Mouse (Mus musculus) heart, embryonic 16.5 days (tissue): ENCODE measurements around the gene Dusp3. TPM values are rescaled to one million over a fixed set of nuclear protein-coding genes. Genes with fewer than 3 reads are reported as not detected.
"Not testable (repeated sequence)": the region's sequence is repeated elsewhere in the genome, so short reads cannot be mapped to it uniquely, and the experiment has no call there.

ENCODE experiments used
- ATAC-seq: fragments of 200-750 bp; cut with Nextera tagmentation; replicated peaks from 2 replicates; pipeline ENCODE4 v1.8.0; 2017; ENCODE audit warnings: moderate number of reproducible peaks; ENCODE audit not compliant: insufficient read depth, low FRiP score; ENCODE audit errors: extremely low read depth
- H3K27ac ChIP-seq: fragments of 300-500 bp; sonication (generic); 2 replicates; pipeline ENCODE4 v1.5.1; 2014; ENCODE audit warnings: mild to moderate bottlenecking, low read length, control low read depth, moderate library complexity
- H3K27me3 ChIP-seq: fragments of 300-500 bp; sonication (generic); 2 replicates; pipeline ENCODE4 v1.6.1; 2014; ENCODE audit warnings: low read length, mixed read lengths; ENCODE audit not compliant: control insufficient read depth, insufficient read depth
- H3K36me3 ChIP-seq: fragments of 300-500 bp; sonication (generic); 2 replicates; pipeline ENCODE4 v1.6.1; 2014; ENCODE audit not compliant: control insufficient read depth, insufficient read depth
- H3K4me1 ChIP-seq: fragments of 300-500 bp; sonication (generic); 2 replicates; pipeline ENCODE4 v1.6.1; 2014; ENCODE audit warnings: low read length, mixed read lengths; ENCODE audit not compliant: control insufficient read depth, insufficient read depth
- H3K4me2 ChIP-seq: fragments of 300-500 bp; sonication (generic); 2 replicates; pipeline ENCODE4 v1.6.1; 2014; ENCODE audit warnings: low read depth, mild to moderate bottlenecking, control low read depth, low read length
- H3K4me3 ChIP-seq: fragments of 300-500 bp; sonication (generic); 2 replicates; pipeline ENCODE4 v1.5.1; 2014; ENCODE audit warnings: mild to moderate bottlenecking, control low read depth, low read length
- H3K9ac ChIP-seq: fragments of 300-500 bp; sonication (generic); 2 replicates; pipeline ENCODE4 v1.6.1; 2014; ENCODE audit warnings: low read length, control low read depth
- H3K9me3 ChIP-seq: fragments of 300-500 bp; sonication (generic); replicated peaks from 2 replicates; pipeline ENCODE4 v1.6.1; 2016; ENCODE audit warnings: low read length; ENCODE audit not compliant: control insufficient read depth
- WGBS: fragments of 180-500 bp; shearing (Covaris S2); extraction: QIAGEN DNeasy Blood & Tissue Kit; methylation state at CpG from one replicate; pipeline ENCODE4 v1.1.7; 2014; 5-methylcytosine and 5-hydroxymethylcytosine counted together
- polyA plus RNA-seq: library from polyadenylated mRNA; unstranded; fragments of >200 nt; fragmentation: Nextera tagmentation; extraction: Ambion mirVana; gene quantifications from 2 replicates; pipeline ENCODE4 v1.2.1, GENCODE M21; 2015

The Dusp3 gene
- polyA plus RNA-seq, 1 experiment from 2014 or later: 57.3 TPM

GRCm38 (mm10) chr11:101985990-101986389 is 823 bp downstream of the Dusp3 start:
- peaks cover 4% of the 10 kb centered on the region for H3K36me3 ChIP-seq
- no peak overlapping the region for H3K9ac ChIP-seq
- WGBS: 5% methylated on average over 10 of the region's 10 CpGs
- no peak for ATAC-seq
- no peak overlapping the region for H3K27ac ChIP-seq
- H3K4me1 ChIP-seq: peaks cover 33% of the 10 kb centered on the region
- no peaks in the 10 kb centered on the region for H3K9me3 ChIP-seq
- H3K4me3 ChIP-seq: no peak overlapping the region
- peak overlapping the region; percentile 33 for H3K4me2 ChIP-seq
- no peaks in the 10 kb centered on the region for H3K27me3 ChIP-seq

GRCm38 (mm10) chr11:101985450-101985849 is 1.4 kb downstream of the Dusp3 start:
- H3K9ac ChIP-seq, H3K4me2 ChIP-seq, H3K4me3 ChIP-seq, H3K27me3 ChIP-seq, ATAC-seq, H3K9me3 ChIP-seq, H3K36me3 ChIP-seq: not testable (repeated sequence)
- Histone ChIP-seq H3K4me1 (peaks cover 33% of the 10 kb centered on the region), H3K27ac (peak overlapping the region; percentile 96; the same call in 1 of the 2 replicates)
- 52% methylated on average over 6 of the region's 6 CpGs for WGBS

DNA sequence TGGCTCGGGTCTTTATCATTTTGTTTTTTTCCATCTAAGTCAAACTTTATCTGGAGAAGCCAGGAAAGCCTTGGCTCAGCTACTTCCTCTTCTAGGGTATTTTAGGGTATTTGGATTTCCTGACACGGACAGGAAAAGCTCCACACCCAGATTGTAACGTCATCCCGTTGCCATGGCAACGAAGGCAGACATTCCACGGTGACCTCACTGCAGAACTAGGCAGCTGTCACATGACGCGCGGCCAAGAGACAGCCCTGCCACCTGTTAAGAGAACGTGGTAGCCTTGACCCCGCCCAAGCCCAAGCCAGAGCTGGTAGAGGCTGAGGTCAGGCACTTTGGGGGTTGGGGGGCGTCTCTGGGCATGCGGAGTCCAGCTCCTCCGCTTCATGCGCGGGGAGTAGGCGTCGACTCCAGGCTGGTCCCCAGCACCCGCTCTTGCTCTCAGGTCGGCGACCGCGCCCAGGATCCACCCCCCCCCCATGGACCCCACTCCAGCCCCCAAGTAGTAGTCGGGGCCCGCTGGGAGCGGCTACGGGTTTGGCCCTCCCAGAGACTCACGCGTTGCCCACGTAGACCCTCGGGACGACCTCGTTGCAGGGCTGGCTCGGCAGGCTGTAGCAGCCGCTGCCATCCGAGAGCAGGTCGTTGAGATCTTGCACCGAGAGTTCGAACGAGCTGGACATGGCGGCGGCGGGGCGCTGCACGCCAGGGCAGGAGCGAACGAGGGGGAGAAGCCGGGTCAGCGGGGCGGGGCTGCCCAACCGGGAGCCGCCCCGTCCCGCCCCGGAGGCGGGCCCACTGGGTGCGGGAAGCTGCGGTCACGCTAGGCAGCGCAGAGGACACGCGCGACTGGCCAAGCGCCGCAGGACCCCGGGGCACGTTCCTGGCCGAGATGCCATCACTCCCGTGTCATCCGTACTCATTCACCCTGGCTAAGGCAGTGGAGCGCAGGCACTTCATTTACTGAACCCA is 2.5 kb downstream of the Dusp3 start, which contains the start of gene Cfap97d1:
Gene Cfap97d1, plus strand, starts transcription at position 226 of the 972 bp plus-strand sequence.
- H3K4me3 ChIP-seq: peak within 1 kb of the TSS; percentile 76
- peak; percentile 86 for ATAC-seq
- peak within 1 kb of the TSS; percentile 90 for H3K9ac ChIP-seq
- H3K27ac ChIP-seq: peak within 1 kb of the TSS; percentile 96
- H3K36me3 ChIP-seq: peaks cover 7% of the 10 kb centered on the region
- peak within 1 kb of the TSS; percentile 94 for H3K4me2 ChIP-seq
- no peaks in the 10 kb centered on the region for H3K9me3 ChIP-seq
- peaks cover 33% of the 10 kb centered on the region for H3K4me1 ChIP-seq
- WGBS: under 1% methylated on average over 71 of the region's 71 CpGs
- H3K27me3 ChIP-seq: no peaks in the 10 kb centered on the region

DNA sequence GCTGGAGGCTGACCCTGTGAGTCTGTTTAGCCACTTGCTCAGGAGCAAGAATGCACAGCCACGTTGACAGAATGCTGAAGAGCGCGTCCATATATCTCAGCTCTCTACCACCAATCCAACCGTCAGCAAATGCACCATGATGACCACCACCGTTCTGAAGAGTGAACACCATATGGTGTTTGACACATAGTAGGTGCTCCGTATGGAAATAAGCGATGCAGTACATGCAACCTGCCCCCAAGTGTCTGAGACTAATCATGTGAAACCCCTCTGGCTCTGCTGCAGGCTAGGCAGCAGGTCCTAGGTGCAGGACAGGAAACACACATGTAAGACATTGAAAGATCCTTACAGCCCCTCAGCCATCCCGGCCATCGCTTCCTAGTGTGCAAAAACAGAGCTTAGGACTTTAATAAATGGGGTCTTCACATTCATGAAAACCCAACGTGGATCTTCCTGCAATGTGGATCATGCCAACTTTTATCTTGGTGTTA is 3.3 kb downstream of the Dusp3 start:
- peaks cover 33% of the 10 kb centered on the region for H3K4me1 ChIP-seq
- WGBS: 39% methylated on average over 10 of the region's 10 CpGs
- H3K27ac ChIP-seq: peak overlapping the region; percentile 96
- H3K4me2 ChIP-seq: peak overlapping the region; percentile 94
- ATAC-seq: no peak
- peak overlapping the region; percentile 38 for H3K9ac ChIP-seq
- peak overlapping the region; percentile 76 for H3K4me3 ChIP-seq
- no peaks in the 10 kb centered on the region for H3K27me3 ChIP-seq
- no peaks in the 10 kb centered on the region for H3K9me3 ChIP-seq
- peaks cover 13% of the 10 kb centered on the region for H3K36me3 ChIP-seq

GRCm38 (mm10) chr11:101982981-101983411 is 3.8 kb downstream of the Dusp3 start:
- Histone ChIP-seq H3K4me1 (peaks cover 33% of the 10 kb centered on the region), H3K9me3 (no peaks in the 10 kb centered on the region), H3K27ac (peak overlapping the region; percentile 96), H3K9ac (peak overlapping the region; percentile 38), H3K36me3 (peaks cover 14% of the 10 kb centered on the region), H3K4me3 (peak overlapping the region; percentile 76), H3K27me3 (no peaks in the 10 kb centered on the region), H3K4me2 (peak overlapping the region; percentile 94)
- ATAC-seq: no peak
- 25% methylated on average over 6 of the region's 6 CpGs for WGBS

GRCm38 (mm10) chr11:101981850-101982249 is 5.0 kb downstream of the Dusp3 start:
- H3K4me2 ChIP-seq: peak overlapping the region; percentile 94
- H3K27me3 ChIP-seq: no peaks in the 10 kb centered on the region
- no peak overlapping the region for H3K9ac ChIP-seq
- peaks cover 33% of the 10 kb centered on the region for H3K4me1 ChIP-seq
- 47% methylated on average over 12 of the region's 12 CpGs for WGBS
- H3K9me3 ChIP-seq: no peaks in the 10 kb centered on the region
- no peak for ATAC-seq
- no peak overlapping the region for H3K4me3 ChIP-seq
- H3K27ac ChIP-seq: no peak overlapping the region; the same call in 1 of the 2 replicates
- H3K36me3 ChIP-seq: peaks cover 16% of the 10 kb centered on the region

DNA sequence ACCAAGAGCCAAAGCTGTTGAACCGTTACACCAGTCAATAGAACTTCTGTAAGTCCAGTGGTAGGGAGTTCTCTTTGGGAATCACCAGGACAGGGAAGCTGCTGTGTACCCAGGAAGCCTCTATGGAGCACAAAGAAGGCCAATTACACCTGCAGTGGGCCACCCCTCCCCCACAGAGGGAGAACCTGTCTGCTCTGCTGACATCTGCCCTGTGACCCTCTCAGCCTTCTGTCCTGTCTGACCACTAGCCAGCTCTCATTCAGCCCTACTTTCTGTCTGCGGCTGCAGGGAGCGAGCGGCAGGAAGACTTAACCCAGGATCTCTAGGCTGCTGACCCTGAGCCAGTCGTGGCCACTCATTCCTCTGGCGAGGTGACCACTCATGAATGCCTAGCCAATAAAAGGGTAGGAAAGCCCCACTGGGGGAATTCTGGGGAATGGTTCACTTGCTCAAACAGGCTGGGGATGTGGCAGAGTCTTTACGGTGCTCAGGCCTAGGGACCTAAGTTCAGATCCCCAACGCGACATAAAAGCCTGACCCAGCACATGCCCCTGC is 6.1 kb downstream of the Dusp3 start:
- Histone ChIP-seq H3K4me1 (peaks cover 27% of the 10 kb centered on the region), H3K4me2 (no peak overlapping the region), H3K4me3 (no peak overlapping the region), H3K36me3 (peaks cover 23% of the 10 kb centered on the region), H3K9me3 (no peaks in the 10 kb centered on the region), H3K27ac (no peak overlapping the region), H3K27me3 (no peaks in the 10 kb centered on the region), H3K9ac (no peak overlapping the region)
- 90% methylated on average over 9 of the region's 9 CpGs for whole genome bisulfite sequencing
- ATAC-seq: no peak

GRCm38 (mm10) chr11:101979140-101979539 is 7.7 kb downstream of the Dusp3 start:
- H3K4me1 ChIP-seq: peaks cover 24% of the 10 kb centered on the region
- no peak overlapping the region for H3K27ac ChIP-seq
- H3K9me3 ChIP-seq: no peaks in the 10 kb centered on the region
- WGBS: 85% methylated on average over 5 of the region's 5 CpGs
- H3K4me3 ChIP-seq: no peak overlapping the region
- H3K36me3 ChIP-seq: peaks cover 26% of the 10 kb centered on the region
- no peak overlapping the region for H3K9ac ChIP-seq
- no peak overlapping the region for H3K4me2 ChIP-seq
- no peak for ATAC-seq
- H3K27me3 ChIP-seq: no peaks in the 10 kb centered on the region

DNA sequence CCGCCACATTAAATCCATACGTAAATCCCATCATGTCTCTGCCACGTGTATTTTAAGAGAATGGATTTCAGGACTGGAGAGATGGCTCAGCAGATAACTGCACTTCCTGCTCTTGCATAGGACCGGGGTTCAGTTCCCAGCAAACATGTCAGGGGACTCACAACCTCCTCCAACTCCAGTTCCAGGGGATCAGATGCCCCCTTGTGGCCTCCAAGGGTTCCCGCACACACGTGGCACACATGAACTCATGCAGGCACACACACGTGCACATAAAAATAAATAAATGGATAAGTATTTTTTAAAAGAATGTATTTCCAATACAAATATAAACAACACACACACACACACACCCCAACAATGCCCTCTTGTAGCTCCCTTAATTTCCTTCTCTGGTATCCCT is 9.9 kb downstream of the Dusp3 start:
- 94% methylated on average over 7 of the region's 7 CpGs for WGBS
- Histone ChIP-seq H3K4me1 (peaks cover 6% of the 10 kb centered on the region), H3K4me3 (no peak overlapping the region), H3K9me3 (no peaks in the 10 kb centered on the region), H3K27me3 (no peaks in the 10 kb centered on the region), H3K9ac (no peak overlapping the region), H3K36me3 (peaks cover 32% of the 10 kb centered on the region), H3K27ac (no peak overlapping the region), H3K4me2 (no peak overlapping the region)
- ATAC-seq: no peak
